Mouse (Mus musculus): ENCODE results near the gene Krit1.

DNA sequence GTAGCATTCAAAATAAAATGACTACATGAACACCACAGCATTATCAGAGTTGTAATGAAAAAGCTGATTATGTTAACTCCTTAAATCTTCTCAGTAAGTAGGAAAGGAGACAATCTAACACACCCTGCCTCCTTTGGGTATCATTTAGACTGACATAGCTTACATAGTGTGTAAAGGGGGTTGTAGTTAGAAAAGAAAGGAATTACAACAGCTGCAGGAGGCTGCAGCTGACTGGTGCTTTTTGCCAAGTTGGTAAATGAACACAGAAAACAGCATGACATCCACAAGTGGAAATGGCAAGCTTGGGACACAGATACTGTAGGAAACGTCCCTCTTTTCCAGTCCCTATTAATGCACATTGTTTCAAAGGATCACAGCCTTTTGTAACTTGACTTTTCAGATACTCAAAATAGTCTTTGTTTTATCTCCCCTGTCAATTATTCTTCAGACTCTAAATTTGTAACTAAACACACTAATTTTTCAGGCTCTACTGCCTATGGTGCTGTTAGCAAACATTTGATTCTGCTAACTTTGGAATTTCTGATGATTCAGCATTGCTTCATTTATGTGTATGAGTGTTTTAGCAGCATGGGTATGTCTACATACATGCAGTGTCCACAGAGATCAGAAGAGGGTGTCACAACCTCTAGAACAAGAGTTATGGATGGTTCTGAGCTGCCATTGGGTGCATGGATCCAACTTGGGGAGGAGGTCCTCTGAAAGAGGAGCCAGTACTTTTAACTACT lies 18.1 kb upstream of the Krit1 start:
- TF ChIP-seq EP300 (IDR thresholded peaks at IDR 0.05; ENCODE audit: low read depth) (no peak), CTCF (IDR thresholded peaks at IDR 0.05; ENCODE audit: low read depth) (no peak)
